Mouse (Mus musculus): ENCODE measurements around the gene Zfp367. TPM values are rescaled to one million over a fixed set of nuclear protein-coding genes. Genes with fewer than 3 reads are reported as not detected.
A peak's percentile ranks its signal among the peaks of the same experiment; 100 is the strongest.

Zfp367 gene
- polyA plus RNA-seq, 1 experiment: 22.9 TPM

- no peak for TF ChIP-seq CTCF (IDR thresholded peaks at IDR 0.05; ENCODE audit: low read depth, low read length)
- TF ChIP-seq POLR2A (IDR thresholded peaks at IDR 0.05; ENCODE audit: borderline replicate concordance, low read depth, low read length): no peak
- H3K27ac ChIP-seq (ENCODE audit: insufficient read depth, low read depth, low read length): no peak overlapping the region
- H3K4me3 ChIP-seq (ENCODE audit: insufficient read depth, low read length): no peak overlapping the region
- H3K4me1 ChIP-seq (ENCODE audit: control insufficient read depth, insufficient read depth, low read length): peaks cover 3% of the 10 kb centered on the region; the same call in 1 of the 2 replicates
Observed at GRCm38 (mm10) chr13:64182091-64182490, 29.1 kb upstream of the Zfp367 start.

GRCm38 (mm10) chr13:64180888-64181287, 27.9 kb upstream of the Zfp367 start:
- TF ChIP-seq POLR2A (IDR thresholded peaks at IDR 0.05; ENCODE audit: borderline replicate concordance, low read depth, low read length) (no peak), CTCF (IDR thresholded peaks at IDR 0.05; ENCODE audit: low read depth, low read length) (no peak)
- Histone ChIP-seq H3K27ac (ENCODE audit: insufficient read depth, low read depth, low read length) (no peak overlapping the region), H3K4me1 (ENCODE audit: control insufficient read depth, insufficient read depth, low read length) (no peaks in the 10 kb centered on the region), H3K4me3 (ENCODE audit: insufficient read depth, low read length) (no peak overlapping the region)

- no peak overlapping the region for H3K27ac ChIP-seq (ENCODE audit: insufficient read depth, low read depth, low read length)
- H3K4me3 ChIP-seq (ENCODE audit: insufficient read depth, low read length): no peak overlapping the region
- TF ChIP-seq POLR2A (IDR thresholded peaks at IDR 0.05; ENCODE audit: borderline replicate concordance, low read depth, low read length) (no peak), CTCF (IDR thresholded peaks at IDR 0.05; ENCODE audit: low read depth, low read length) (peak; percentile 35; the same call in 1 of the 2 replicates)
- no peaks in the 10 kb centered on the region for H3K4me1 ChIP-seq (ENCODE audit: control insufficient read depth, insufficient read depth, low read length)
Observed at GRCm38 (mm10) chr13:64180300-64180699, 27.3 kb upstream of the Zfp367 start.

- TF ChIP-seq POLR2A (IDR thresholded peaks at IDR 0.05; ENCODE audit: borderline replicate concordance, low read depth, low read length): no peak
- no peak for TF ChIP-seq CTCF (IDR thresholded peaks at IDR 0.05; ENCODE audit: low read depth, low read length)
- H3K4me1 ChIP-seq (ENCODE audit: control insufficient read depth, insufficient read depth, low read length): no peaks in the 10 kb centered on the region
- H3K27ac ChIP-seq (ENCODE audit: insufficient read depth, low read depth, low read length): no peak overlapping the region
- no peak overlapping the region for H3K4me3 ChIP-seq (ENCODE audit: insufficient read depth, low read length)
Observed at GRCm38 (mm10) chr13:64178746-64179652, 26.0 kb upstream of the Zfp367 start.

- Histone ChIP-seq H3K4me3 (ENCODE audit: insufficient read depth, low read length) (no peak overlapping the region), H3K27ac (ENCODE audit: insufficient read depth, low read depth, low read length) (no peak overlapping the region), H3K4me1 (ENCODE audit: control insufficient read depth, insufficient read depth, low read length) (no peaks in the 10 kb centered on the region)
- TF ChIP-seq CTCF (IDR thresholded peaks at IDR 0.05; ENCODE audit: low read depth, low read length) (no peak), POLR2A (IDR thresholded peaks at IDR 0.05; ENCODE audit: borderline replicate concordance, low read depth, low read length) (no peak)
Observed at GRCm38 (mm10) chr13:64178000-64178399, 25.0 kb upstream of the Zfp367 start.

- TF ChIP-seq CTCF (IDR thresholded peaks at IDR 0.05; ENCODE audit: low read depth, low read length) (no peak), POLR2A (IDR thresholded peaks at IDR 0.05; ENCODE audit: borderline replicate concordance, low read depth, low read length) (no peak)
- no peak overlapping the region for H3K27ac ChIP-seq (ENCODE audit: insufficient read depth, low read depth, low read length)
- no peak overlapping the region for H3K4me3 ChIP-seq (ENCODE audit: insufficient read depth, low read length)
- H3K4me1 ChIP-seq (ENCODE audit: control insufficient read depth, insufficient read depth, low read length): no peaks in the 10 kb centered on the region
Observed at GRCm38 (mm10) chr13:64169746-64170145, 16.7 kb upstream of the Zfp367 start.

GRCm38 (mm10) chr13:64163147-64163715, 10.2 kb upstream of the Zfp367 start:
- TF ChIP-seq POLR2A (IDR thresholded peaks at IDR 0.05; ENCODE audit: borderline replicate concordance, low read depth, low read length) (no peak), CTCF (IDR thresholded peaks at IDR 0.05; ENCODE audit: low read depth, low read length) (no peak)
- peak overlapping the region; percentile 92; the same call in 1 of the 2 replicates for H3K4me3 ChIP-seq (ENCODE audit: insufficient read depth, low read length)
- H3K4me1 ChIP-seq (ENCODE audit: control insufficient read depth, insufficient read depth, low read length): no peaks in the 10 kb centered on the region
- H3K27ac ChIP-seq (ENCODE audit: insufficient read depth, low read depth, low read length): no peak overlapping the region

GRCm38 (mm10) chr13:64162626-64163025, 9.6 kb upstream of the Zfp367 start:
- H3K4me1 ChIP-seq (ENCODE audit: control insufficient read depth, insufficient read depth, low read length): no peaks in the 10 kb centered on the region
- H3K4me3 ChIP-seq (ENCODE audit: insufficient read depth, low read length): peak overlapping the region; percentile 92
- H3K27ac ChIP-seq (ENCODE audit: insufficient read depth, low read depth, low read length): no peak overlapping the region
- TF ChIP-seq POLR2A (IDR thresholded peaks at IDR 0.05; ENCODE audit: borderline replicate concordance, low read depth, low read length) (no peak), CTCF (IDR thresholded peaks at IDR 0.05; ENCODE audit: low read depth, low read length) (no peak)

- H3K4me1 ChIP-seq (ENCODE audit: control insufficient read depth, insufficient read depth, low read length): no peaks in the 10 kb centered on the region
- TF ChIP-seq CTCF (IDR thresholded peaks at IDR 0.05; ENCODE audit: low read depth, low read length) (no peak), POLR2A (IDR thresholded peaks at IDR 0.05; ENCODE audit: borderline replicate concordance, low read depth, low read length) (no peak)
- peak overlapping the region; percentile 36; the same call in 1 of the 2 replicates for H3K27ac ChIP-seq (ENCODE audit: insufficient read depth, low read depth, low read length)
- peak overlapping the region; percentile 92 for H3K4me3 ChIP-seq (ENCODE audit: insufficient read depth, low read length)
Observed at GRCm38 (mm10) chr13:64161916-64162611, 9.1 kb upstream of the Zfp367 start.
